Mouse (Mus musculus) retina, postnatal 7 days (tissue): ENCODE results near the gene Rxylt1.

ENCODE experiments used
- DNase-seq: peaks from one replicate; pipeline ENCODE4 v3.0.0-alpha.2; 2012; ENCODE audit warnings: low read depth, low spot score

Gene Rxylt1

DNA sequence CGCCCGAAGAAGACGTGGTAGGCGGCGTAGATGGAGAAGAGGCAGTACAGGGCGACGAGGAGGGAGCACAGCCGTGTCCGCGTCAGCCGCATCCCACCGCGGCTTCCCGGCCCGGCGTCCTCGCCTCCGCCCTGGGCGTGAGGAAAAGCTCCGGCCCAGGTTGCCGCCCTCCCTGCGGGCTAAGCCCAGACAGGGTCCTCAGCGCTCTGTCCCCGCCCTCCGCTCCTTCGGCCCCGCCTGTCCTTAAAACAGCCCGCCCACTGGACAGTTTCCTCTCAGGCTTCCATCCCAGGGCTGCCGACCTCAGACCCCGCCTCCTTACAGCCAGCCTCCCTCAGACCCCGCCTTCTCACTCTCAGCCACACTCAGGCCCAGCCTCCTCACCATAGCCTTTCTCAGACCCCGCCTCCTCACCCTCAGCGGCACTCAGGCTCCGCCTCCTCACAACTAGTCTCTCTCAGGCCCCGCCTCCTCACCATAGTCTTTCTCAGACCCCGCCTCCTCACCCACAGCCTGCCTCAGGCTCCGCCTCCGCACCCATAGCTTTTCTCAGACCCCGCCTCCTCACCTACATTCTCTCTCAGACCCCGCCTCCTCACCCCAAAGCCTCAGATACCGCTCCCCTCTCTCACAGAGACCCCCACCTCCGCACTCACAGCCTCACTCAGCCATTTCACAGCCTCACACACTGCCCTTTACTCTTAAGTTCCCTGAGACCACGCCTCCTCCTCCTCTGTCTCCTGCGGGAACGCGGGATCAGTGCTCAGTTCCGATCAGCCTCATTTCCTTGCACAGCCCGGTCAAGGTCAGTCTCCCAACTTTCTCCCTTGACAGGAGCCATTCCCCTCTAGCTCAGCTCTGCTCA is at the start of gene Rxylt1:
Gene Rxylt1 (minus strand): TSS at position 392 of the 865 bp plus-strand sequence.
- peak; percentile 96 for DNase-seq

GRCm38 (mm10) chr10:122121290-122121970 is 24.3 kb upstream of the Rxylt1 start:
- DNase-seq: no peak

DNA sequence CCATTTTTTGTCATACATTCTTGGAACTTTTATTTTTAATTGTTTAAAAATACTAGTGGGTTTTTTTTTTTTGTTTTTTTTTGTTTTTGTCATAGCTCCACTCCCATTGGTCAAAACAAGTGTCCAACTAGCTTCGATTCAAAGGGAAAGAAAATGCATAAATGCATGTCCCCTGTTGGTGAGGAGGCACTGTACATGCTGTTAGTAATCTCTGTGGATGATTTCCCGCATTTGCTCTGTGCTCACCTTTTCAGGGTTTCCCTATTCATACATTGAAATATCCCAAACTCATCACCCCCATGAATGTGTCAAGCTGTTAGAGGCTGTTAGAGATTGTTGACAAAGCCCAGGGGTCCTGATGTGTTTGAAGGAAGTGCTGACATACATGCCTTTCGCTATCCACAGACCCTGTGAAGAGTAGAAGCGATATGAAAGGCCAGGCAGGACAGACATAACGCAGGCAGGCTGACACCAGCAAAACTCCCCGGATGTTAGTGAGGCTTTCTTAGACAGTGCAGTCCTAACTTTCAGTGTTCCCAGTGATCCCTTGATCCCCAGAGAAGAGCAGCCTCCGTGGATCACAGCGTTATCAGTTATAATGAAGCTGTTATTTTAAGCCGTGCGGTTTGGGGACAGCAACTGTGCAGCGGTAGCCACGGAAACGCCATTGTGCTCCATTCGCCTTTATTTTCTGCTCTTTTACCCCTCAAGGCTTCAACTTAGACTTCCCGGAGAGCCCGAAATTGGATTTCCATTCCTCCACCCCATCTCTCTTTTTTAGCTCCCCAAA is 23.5 kb upstream of the Rxylt1 start:
- DNase-seq: no peak

- DNase-seq: no peak
Observed at GRCm38 (mm10) chr10:122119451-122119850, 22.3 kb upstream of the Rxylt1 start.

- no peak for DNase-seq
Observed at GRCm38 (mm10) chr10:122116636-122117035, 19.5 kb upstream of the Rxylt1 start.

DNA sequence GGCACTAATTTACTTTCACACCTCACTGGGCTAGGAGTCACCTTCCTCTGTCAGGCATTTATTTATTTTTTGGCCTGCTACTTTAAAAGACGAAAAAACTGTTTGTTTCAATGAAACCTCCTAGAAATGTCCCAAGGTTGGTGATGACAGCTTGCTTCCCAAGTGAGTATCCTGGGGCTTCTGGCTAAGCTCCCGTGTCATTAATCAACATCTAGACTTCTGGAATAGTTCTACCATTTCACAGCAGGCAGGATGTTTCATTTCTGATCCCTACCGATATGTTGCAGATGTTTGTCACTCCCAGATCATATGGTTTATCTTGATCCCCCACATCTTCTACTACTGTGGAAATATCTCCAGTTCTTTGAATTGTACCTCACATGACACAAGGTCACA is 9.5 kb upstream of the Rxylt1 start:
- no peak for DNase-seq

GRCm38 (mm10) chr10:122105889-122106632 is 8.9 kb upstream of the Rxylt1 start:
- no peak for DNase-seq

DNA sequence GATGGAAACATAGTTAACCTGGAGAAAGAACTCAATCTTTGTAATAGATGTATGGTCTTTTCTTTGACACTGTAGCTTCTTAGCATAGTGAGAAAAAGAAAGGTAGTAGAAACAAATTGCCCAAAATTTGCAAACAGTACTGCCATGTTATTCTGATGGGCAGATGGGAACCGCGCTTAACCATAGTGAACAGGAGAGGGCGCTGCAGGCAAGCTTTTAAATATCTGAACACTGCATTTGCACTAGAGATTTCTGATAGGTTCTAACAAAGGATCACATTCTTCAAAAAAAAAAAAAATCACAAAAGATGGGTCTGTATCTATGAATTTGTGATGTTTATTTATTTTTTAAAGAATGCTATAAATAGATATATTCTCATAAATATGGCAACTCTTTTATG is 8.2 kb upstream of the Rxylt1 start:
- DNase-seq: peak; percentile 41

- no peak for DNase-seq
Observed at GRCm38 (mm10) chr10:122102675-122103074, 5.5 kb upstream of the Rxylt1 start.

DNA sequence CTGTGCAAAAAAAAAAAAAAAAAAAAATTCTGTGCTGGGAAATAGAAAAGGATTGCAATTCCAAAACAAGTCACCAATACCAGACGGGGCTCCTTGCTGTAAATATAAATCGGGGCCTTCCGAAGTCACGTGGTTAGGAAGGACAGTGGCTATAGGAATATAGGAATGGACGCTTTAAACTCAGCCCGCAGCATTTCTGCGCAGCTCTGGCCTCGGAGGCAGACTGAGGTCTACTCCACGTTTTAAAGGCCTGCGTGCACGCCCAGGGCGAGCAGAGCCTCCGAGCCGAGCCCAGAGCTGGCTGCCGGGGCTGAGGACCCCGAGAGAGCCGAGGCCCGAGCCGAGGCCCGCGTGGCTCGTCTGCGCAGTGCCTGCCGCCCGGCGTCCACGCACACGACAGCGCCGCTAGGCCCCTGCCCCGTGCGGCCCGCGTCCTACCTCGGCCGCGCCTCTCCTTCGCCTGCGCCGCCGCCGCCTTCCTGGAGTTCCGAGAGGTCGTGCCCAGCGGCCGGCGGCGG is 650 bp downstream of the Rxylt1 start:
- no peak for DNase-seq

DNA sequence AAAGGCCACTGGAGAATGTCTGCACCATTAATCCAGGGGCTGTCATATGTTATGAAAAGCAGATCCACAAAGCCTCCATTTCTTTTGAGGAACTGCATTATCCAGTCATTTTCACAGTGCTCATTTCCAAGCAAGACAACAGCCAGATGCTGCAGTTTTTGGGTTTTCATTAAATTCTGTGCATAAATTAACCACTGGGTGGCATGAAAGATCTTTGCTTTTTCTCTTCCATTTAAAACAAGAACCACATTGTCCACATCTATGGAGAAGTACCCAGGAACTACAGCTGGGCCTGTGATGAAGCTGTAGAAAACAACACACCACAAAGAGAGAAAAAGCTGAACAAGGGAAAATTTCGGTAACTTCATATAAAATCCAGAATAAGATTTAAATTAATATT is 6.7 kb downstream of the Rxylt1 start:
- no peak for DNase-seq

DNA sequence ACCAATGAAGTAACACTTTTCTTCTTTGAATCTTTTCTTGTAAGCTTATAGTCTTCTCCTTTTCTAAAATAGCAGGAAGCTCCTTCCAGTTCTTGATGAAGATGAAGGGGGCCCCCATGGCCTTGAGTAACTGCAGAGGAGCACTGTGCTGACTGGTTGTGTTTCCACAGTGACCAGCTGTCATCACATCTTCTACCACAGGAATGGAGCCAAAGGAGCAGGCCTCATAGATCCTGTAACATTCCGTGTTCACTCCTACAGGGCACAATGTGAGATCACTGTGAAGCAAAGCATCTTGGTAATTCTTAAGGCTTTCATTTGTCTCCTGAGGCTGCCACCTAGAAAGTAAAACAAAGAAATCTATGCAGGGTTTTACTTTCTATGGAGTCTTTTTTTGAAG is 15.8 kb downstream of the Rxylt1 start:
- no peak for DNase-seq

DNA sequence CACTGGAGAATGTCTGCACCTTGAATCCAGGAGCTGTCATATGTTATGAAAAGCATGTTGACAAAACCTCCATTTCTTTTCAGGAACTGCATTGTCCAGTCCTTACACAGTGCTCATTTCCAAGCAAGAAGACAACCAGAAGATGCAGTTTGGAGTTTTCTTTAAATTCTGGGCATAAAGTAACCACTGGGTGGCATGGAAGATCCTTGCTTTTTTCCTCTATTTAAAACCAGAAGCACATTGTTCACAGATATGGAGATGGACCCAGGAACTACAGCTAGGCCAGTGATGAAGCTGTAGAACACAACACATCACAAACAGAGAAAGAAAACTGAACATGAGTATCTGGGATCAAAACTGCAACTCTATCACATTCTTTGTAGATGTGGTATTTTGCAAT is 28.0 kb downstream of the Rxylt1 start:
- DNase-seq: no peak

GRCm38 (mm10) chr10:122055826-122056225 is 41.3 kb downstream of the Rxylt1 start:
- no peak for DNase-seq

GRCm38 (mm10) chr10:122054535-122054934 is 42.6 kb downstream of the Rxylt1 start:
- no peak for DNase-seq

DNA sequence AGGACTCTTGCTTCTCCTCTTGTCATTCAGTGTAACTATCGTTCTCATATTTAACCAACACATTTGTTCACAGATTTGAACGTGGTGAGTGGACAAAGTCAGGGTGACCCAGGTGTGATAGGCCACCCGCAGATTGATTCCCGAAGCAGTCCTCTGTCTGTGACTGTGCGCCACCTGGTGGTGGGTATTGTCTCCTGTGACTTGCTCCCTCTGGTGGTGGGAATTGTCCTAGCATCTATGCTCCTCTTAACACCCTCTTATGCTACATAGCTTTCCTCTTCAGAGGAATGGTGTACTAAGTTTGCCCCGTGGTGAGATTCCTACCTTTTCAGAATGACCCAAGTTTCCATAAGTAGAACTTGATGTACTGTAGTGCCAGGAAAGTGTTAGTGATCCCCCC is 45.3 kb downstream of the Rxylt1 start:
- DNase-seq: peak; percentile 76

GRCm38 (mm10) chr10:122047727-122048365 is 49.3 kb downstream of the Rxylt1 start:
- peak; percentile 72 for DNase-seq

DNA sequence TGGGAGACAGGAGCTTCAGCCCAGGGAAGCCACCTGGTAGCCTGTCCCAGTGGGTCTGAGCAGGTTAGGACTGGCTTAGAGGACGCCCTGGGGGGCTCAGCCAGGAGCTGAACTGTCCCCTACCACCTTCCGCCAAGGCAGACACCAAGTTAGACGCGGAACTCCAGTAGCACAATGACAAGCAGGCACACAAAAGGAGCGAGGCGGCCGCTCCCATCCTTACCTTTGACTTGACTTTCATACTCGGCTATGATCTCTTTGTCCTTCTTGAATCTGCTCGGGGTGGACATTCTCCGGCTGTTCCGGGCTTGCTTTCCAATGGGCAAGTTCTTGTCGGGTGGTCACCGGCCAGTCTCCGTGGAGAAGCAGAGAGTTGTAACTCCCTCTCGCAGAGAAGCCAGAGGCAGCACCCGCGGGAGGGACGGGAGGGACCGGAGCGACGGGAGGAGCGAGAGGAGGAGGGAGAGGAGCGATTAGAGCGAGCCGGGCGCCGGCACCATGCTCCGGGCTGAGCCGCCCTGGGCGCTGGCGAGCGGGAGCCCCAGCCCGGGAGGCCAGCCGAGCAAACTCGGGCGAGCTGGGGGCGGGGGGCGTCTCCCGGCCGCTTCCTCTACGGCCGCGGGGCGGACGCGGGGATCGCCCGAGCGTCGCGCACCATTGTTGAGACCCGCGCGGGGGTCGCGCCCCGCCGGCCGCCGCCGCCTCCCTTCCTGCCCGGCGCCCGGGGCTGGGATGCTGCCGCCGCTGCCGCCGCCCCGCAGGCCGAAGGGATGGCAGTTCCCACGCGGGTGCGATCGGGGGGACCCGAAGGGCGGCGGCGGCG is 50.1 kb downstream of the Rxylt1 start, which contains the start of gene Srgap1:
Gene Srgap1 (minus strand): TSS at position 412 of the 823 bp plus-strand sequence.
- no peak for DNase-seq

DNA sequence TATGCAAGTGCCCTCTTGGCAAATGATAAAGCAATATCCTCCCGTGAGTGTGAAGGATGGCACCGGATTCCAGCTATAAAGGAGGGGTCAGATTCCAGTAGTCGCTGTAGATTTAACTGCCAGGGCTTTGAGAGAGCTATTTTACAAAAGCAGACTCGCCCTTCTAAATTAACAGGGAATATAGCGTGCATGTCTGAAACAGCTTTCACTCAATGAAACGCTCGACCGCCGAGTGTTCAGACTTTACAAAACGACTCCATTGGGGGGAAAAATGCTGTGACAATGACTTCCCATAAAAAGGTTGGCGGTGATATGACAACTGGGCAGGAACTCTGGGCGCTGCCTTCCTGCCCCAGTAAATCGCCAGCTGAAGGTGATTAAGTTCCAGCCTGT is 50.7 kb downstream of the Rxylt1 start:
- no peak for DNase-seq

- no peak for DNase-seq
Observed at GRCm38 (mm10) chr10:122045946-122046345, 51.2 kb downstream of the Rxylt1 start.
